Mouse (Mus musculus): ENCODE results near the gene Slc7a5.

GRCm38 (mm10) chr8:121868896-121869295 is 38.6 kb downstream of the Slc7a5 start:
- TF ChIP-seq CHD2 (IDR thresholded peaks at IDR 0.05; ENCODE audit: low read depth, low read length) (no peak), ZC3H11A (IDR thresholded peaks at IDR 0.05; ENCODE audit: borderline replicate concordance, low read depth, low read length) (no peak), MAFK (IDR thresholded peaks at IDR 0.05; ENCODE audit: insufficient read depth, low read depth, low read length) (no peak)

Data from ES-E14 (cell line).